Mouse (Mus musculus): ENCODE results near the gene Coq4.

Gene Coq4

GRCm38 (mm10) chr2:29845636-29846035 is 58.3 kb downstream of the Coq4 start:
- DNase-seq (ENCODE audit: low read depth in 1 of 2, low spot score in 2 of 2), result no peak

- no peak for DNase-seq (ENCODE audit: low read depth in 1 of 2, low spot score in 2 of 2)
Measured at GRCm38 (mm10) chr2:29846061-29846853, 59.0 kb downstream of the Coq4 start.

- no peak for DNase-seq (ENCODE audit: low read depth in 1 of 2, low spot score in 2 of 2)
Measured at GRCm38 (mm10) chr2:29846911-29847310, 59.6 kb downstream of the Coq4 start.
